Comparison of ENCODE assay signal across 9 mouse cellular contexts in genomic region chr9:111072175-111072574, GRCm38 (mm10). TPM values are rescaled to one million over a fixed set of nuclear protein-coding genes. Genes with fewer than 3 reads are reported as not detected.
DNase-seq lines count a peak whose midpoint lies in the region; ATAC-seq and TF ChIP-seq lines count a peak whose summit lies in the region.
"Had no signal": no experiment of that assay in that cellular context is flagged by ENCODE, and none has a peak within 500 bp of the region (broad histone marks: within the 10 kb centered on the region; RNA-seq: fewer than 3 reads in every experiment).

No protein-coding gene starts in this region.

- peak; percentile 16 for DNase-seq in hindbrain, embryonic 10.5 days (ENCODE audit: low spot score)
- no peak for DNase-seq in CH12.LX (ENCODE audit: extremely low read depth)
- DNase-seq in adrenal gland, postnatal 14 days = peak; percentile 65
- DNase-seq in kidney, adult 8-10 months = peak; percentile 33 to 68
- no peak for DNase-seq in urinary bladder, postnatal 10 days (ENCODE audit: low spot score)
- no peak for DNase-seq in MN1 (ENCODE audit: low spot score)

- TF ChIP-seq POLR2A in CH12.LX (IDR thresholded peaks at IDR 0.05; ENCODE audit: low read depth, low read length) = no peak

- H3K4me2 ChIP-seq in hindbrain, embryonic 12.5 days (replicated peaks) = no peak overlapping the region
- H3K4me2 ChIP-seq in CH12.LX (ENCODE audit: insufficient read depth, low read depth, poor library complexity, severe bottlenecking) = 0 out of 2 replicates have a peak overlapping the region, but pooled peaks have one; percentile 30

- no peak overlapping the region for H3K9ac ChIP-seq in hindbrain, embryonic 12.5 days
- H3K9ac ChIP-seq in CH12.LX (ENCODE audit: insufficient read depth, low read depth) = no peak overlapping the region

- peak; percentile 88 for TF ChIP-seq RAD21 in CH12.LX (IDR thresholded peaks at IDR 0.05; ENCODE audit: low read depth, low read length)

- TF ChIP-seq CTCF in CH12.LX (conservative IDR thresholded peaks at IDR 0.05 in 1 of 2, IDR thresholded peaks at IDR 0.05 in 1 of 2; ENCODE audit: low read depth in 2 of 2, low read length in 2 of 2) = peak; percentile 17 to 94; a peak in 2 of 4 replicates

- H3K27me3 ChIP-seq in hindbrain, embryonic 10.5 days (ENCODE audit: insufficient read depth, poor library complexity, severe bottlenecking) = no peaks in the 10 kb centered on the region
- no peaks in the 10 kb centered on the region for H3K27me3 ChIP-seq in hindbrain, embryonic 12.5 days
- H3K27me3 ChIP-seq in CH12.LX (replicated peaks) = no peaks in the 10 kb centered on the region

- in situ Hi-C loops in CH12.LX (cut with MboI; ENCODE audit: low pct_ligation_motif_present, low pct_unique_long_range_greater_than_20kb, low sequenced_read_pairs) = no loop called here

- dilution Hi-C loops in CH12.LX (cut with MboI; ENCODE audit: extremely low pct_ligation_motif_present, extremely low pct_unique_long_range_greater_than_20kb, low sequenced_read_pairs) = no loop called here

- 66% methylated on average over 7 of the region's 7 CpGs for WGBS in hindbrain, embryonic 10.5 days
- 68% methylated on average over 7 of the region's 7 CpGs for WGBS in hindbrain, embryonic 12.5 days

- no peak overlapping the region for H3K4me3 ChIP-seq in hindbrain, embryonic 10.5 days
- no peak overlapping the region for H3K4me3 ChIP-seq in hindbrain, embryonic 12.5 days
- H3K4me3 ChIP-seq in CH12.LX (replicated peaks in 1 of 3; ENCODE audit: low read depth in 2 of 3, low read length in 2 of 3, poor library complexity in 1 of 3) = no peak overlapping the region

- no peak for TF ChIP-seq EP300 in CH12.LX (IDR thresholded peaks at IDR 0.05; ENCODE audit: low read length)

- no peaks in the 10 kb centered on the region for H3K36me3 ChIP-seq in hindbrain, embryonic 10.5 days
- no peaks in the 10 kb centered on the region for H3K36me3 ChIP-seq in hindbrain, embryonic 12.5 days
- no peaks in the 10 kb centered on the region for H3K36me3 ChIP-seq in CH12.LX (replicated peaks in 1 of 2; ENCODE audit: control insufficient read depth in 1 of 2, insufficient read depth in 1 of 2, low read length in 1 of 2)

- no peak for ATAC-seq in hindbrain, embryonic 12.5 days (ENCODE audit: low FRiP score)
- peak; percentile 26; the same call in 1 of the 2 replicates for ATAC-seq in megakaryocyte, adult 5-6 weeks (ENCODE audit: poor library complexity, severe bottlenecking)

- H3K27ac ChIP-seq in hindbrain, embryonic 10.5 days = no peak overlapping the region
- no peak overlapping the region for H3K27ac ChIP-seq in hindbrain, embryonic 12.5 days
- H3K27ac ChIP-seq in CH12.LX (ENCODE audit: insufficient read depth, low read depth) = no peak overlapping the region

- H3K79me2 ChIP-seq in CH12.LX (replicated peaks; ENCODE audit: control insufficient read depth, extremely low read depth, insufficient read depth, poor library complexity, severe bottlenecking) = no peaks in the 10 kb centered on the region

- H3K9me3 ChIP-seq in hindbrain, embryonic 10.5 days = peaks cover 6% of the 10 kb centered on the region; the same call in 1 of the 2 replicates
- peaks cover 8% of the 10 kb centered on the region for H3K9me3 ChIP-seq in hindbrain, embryonic 12.5 days (replicated peaks)
- peaks cover 12% of the 10 kb centered on the region for H3K9me3 ChIP-seq in CH12.LX (replicated peaks; ENCODE audit: low read length)

- H3K4me1 ChIP-seq in hindbrain, embryonic 10.5 days (replicated peaks) = 0 out of 2 replicates have a peak, but pooled peaks cover 6% of the 10 kb centered on the region
- H3K4me1 ChIP-seq in hindbrain, embryonic 12.5 days = peaks cover 3% of the 10 kb centered on the region; the same call in 1 of the 2 replicates
- H3K4me1 ChIP-seq in CH12.LX (ENCODE audit: control insufficient read depth in 1 of 2, insufficient read depth in 2 of 2) = peaks cover 0 to 13% of the 10 kb centered on the region in 2 experiments; a peak in 2 of 4 replicates

TF ChIP-seq in CH12.LX, 34 proteins besides CTCF, POLR2A, EP300 and RAD21:
- TF ChIP-seq ZC3H11A (IDR thresholded peaks at IDR 0.05; ENCODE audit: low read depth, low read length) = peak; percentile 84
- no peak for TF ChIP-seq UBTF (IDR thresholded peaks at IDR 0.05; ENCODE audit: low read depth, low read length)
- no peak for TF ChIP-seq SIN3A (IDR thresholded peaks at IDR 0.05; ENCODE audit: low read length)
- no peak for TF ChIP-seq BHLHE40 (IDR thresholded peaks at IDR 0.05; ENCODE audit: low read depth, low read length)
- no peak for TF ChIP-seq RCOR1 (conservative IDR thresholded peaks at IDR 0.05; ENCODE audit: low read depth, low read length)
- 0 out of 2 replicates have a peak, but pooled peaks have one; percentile 22 for TF ChIP-seq MEF2A (IDR thresholded peaks at IDR 0.05; ENCODE audit: borderline replicate concordance, low read depth, low read length)
- TF ChIP-seq ZMIZ1 (IDR thresholded peaks at IDR 0.05; ENCODE audit: low read depth, low read length) = no peak
- TF ChIP-seq E2F4 (IDR thresholded peaks at IDR 0.05; ENCODE audit: insufficient replicate concordance, low read depth, low read length) = no peak
- TF ChIP-seq CHD2 (IDR thresholded peaks at IDR 0.05; ENCODE audit: low read length) = no peak
- no peak for TF ChIP-seq MYC (IDR thresholded peaks at IDR 0.05; ENCODE audit: low read depth, low read length)
- TF ChIP-seq NRF1 (IDR thresholded peaks at IDR 0.05; ENCODE audit: low read depth, low read length) = no peak
- TF ChIP-seq POLR2AphosphoS2 (IDR thresholded peaks at IDR 0.05; ENCODE audit: low read depth, low read length) = no peak
- peak; percentile 13; the same call in 1 of the 2 replicates for TF ChIP-seq ELF1 (IDR thresholded peaks at IDR 0.05; ENCODE audit: low read depth, low read length)
- no peak for TF ChIP-seq KAT2A (IDR thresholded peaks at IDR 0.05; ENCODE audit: insufficient replicate concordance, low read length)
- TF ChIP-seq TBP (conservative IDR thresholded peaks at IDR 0.05; ENCODE audit: low read depth, low read length) = no peak
- TF ChIP-seq SMC3 (IDR thresholded peaks at IDR 0.05; ENCODE audit: low read depth, low read length) = peak; percentile 95
- no peak for TF ChIP-seq IRF4 (IDR thresholded peaks at IDR 0.05; ENCODE audit: low read depth, low read length)
- no peak for TF ChIP-seq MAFK (IDR thresholded peaks at IDR 0.05; ENCODE audit: insufficient replicate concordance, low read length)
- no peak for TF ChIP-seq HCFC1 (IDR thresholded peaks at IDR 0.05; ENCODE audit: low read depth, low read length)
- no peak for TF ChIP-seq USF2 (conservative IDR thresholded peaks at IDR 0.05; ENCODE audit: low read depth, low read length)
- TF ChIP-seq NELFE (IDR thresholded peaks at IDR 0.05; ENCODE audit: low read depth, low read length) = peak; percentile 22; the same call in 1 of the 2 replicates
- no peak for TF ChIP-seq ZKSCAN1 (IDR thresholded peaks at IDR 0.05; ENCODE audit: borderline replicate concordance, low read depth, low read length)
- TF ChIP-seq MAX (IDR thresholded peaks at IDR 0.05; ENCODE audit: low read length) = no peak

RNA-seq across cellular contexts. Expression of gene Ccrl2, which starts 14.9 kb away (rescaled TPM):
- 0.70 and 0.76 TPM in 2 replicates for polyA plus RNA-seq in hindbrain, embryonic 10.5 days (2016; fragmentation: Nextera tagmentation; extraction: Ambion mirVana)
- polyA plus RNA-seq in hindbrain, embryonic 12.5 days (2016; fragmentation: Nextera tagmentation; extraction: Ambion mirVana) = 0.97 and 1.4 TPM in 2 replicates
- total RNA-seq in CH12.LX (2012; rRNA removed) (5.2 and 13.0 TPM in 2 replicates), CH12.LX (2014; rRNA removed) (7.9 and 9.0 TPM in 2 replicates)
- 4.0 and 5.3 TPM in 2 replicates for polyA plus RNA-seq in CH12.LX (2012; ENCODE audit: insufficient read length, low read depth)
- 5.5 and 8.9 TPM in 2 replicates for total RNA-seq in adrenal gland, postnatal 14 days (2021)
- total RNA-seq in megakaryocyte, adult 5-6 weeks (2015) = 3.7 and 8.9 TPM in 2 replicates
- 4.3 and 11.1 TPM in 2 replicates for total RNA-seq in megakaryocyte, adult 5-6 weeks (2017)

RNA-seq across cellular contexts. Expression of gene Lrrfip2, which starts 45.2 kb away (rescaled TPM):
- 40.0 and 41.5 TPM in 2 replicates for polyA plus RNA-seq in hindbrain, embryonic 10.5 days (2016; fragmentation: Nextera tagmentation; extraction: Ambion mirVana)
- 50.5 and 53.7 TPM in 2 replicates for polyA plus RNA-seq in hindbrain, embryonic 12.5 days (2016; fragmentation: Nextera tagmentation; extraction: Ambion mirVana)
- total RNA-seq in CH12.LX (2012; rRNA removed) (22.4 and 25.2 TPM in 2 replicates), CH12.LX (2014; rRNA removed) (16.6 and 22.9 TPM in 2 replicates)
- polyA plus RNA-seq in CH12.LX (2012; ENCODE audit: insufficient read length, low read depth) = 30.9 and 38.7 TPM in 2 replicates
- total RNA-seq in adrenal gland, postnatal 14 days (2021) = 48.5 and 54.5 TPM in 2 replicates
- 77.9 and 85.2 TPM in 2 replicates for total RNA-seq in megakaryocyte, adult 5-6 weeks (2015)
- 137 and 138 TPM in 2 replicates for total RNA-seq in megakaryocyte, adult 5-6 weeks (2017)

RNA-seq across cellular contexts. Expression of gene Ltf, which starts 53.1 kb away (rescaled TPM):
- polyA plus RNA-seq in hindbrain, embryonic 10.5 days (2016; fragmentation: Nextera tagmentation; extraction: Ambion mirVana) = 0.27 TPM in 1 of 2 replicates, not detected in the other
- 1.8 and 2.4 TPM in 2 replicates for polyA plus RNA-seq in hindbrain, embryonic 12.5 days (2016; fragmentation: Nextera tagmentation; extraction: Ambion mirVana)
- total RNA-seq in CH12.LX (2012; rRNA removed) (0.04 TPM in 1 of 2 replicates, not detected in the other), CH12.LX (2014; rRNA removed) (0.08 and 0.31 TPM in 2 replicates)
- 0.50 TPM in 1 of 2 replicates, not detected in the other for polyA plus RNA-seq in CH12.LX (2012; ENCODE audit: insufficient read length, low read depth)
- total RNA-seq in adrenal gland, postnatal 14 days (2021) = 2.6 and 7.3 TPM in 2 replicates
- total RNA-seq in megakaryocyte, adult 5-6 weeks (2015) = 1,347 and 1,763 TPM in 2 replicates
- total RNA-seq in megakaryocyte, adult 5-6 weeks (2017) = 1,568 and 2,380 TPM in 2 replicates
- total RNA-seq: layer of hippocampus, adult 18-20 months had no signal

Comparison
In these comparisons a context has a peak if more than half of its experiments do, and no peak if none do; other contexts are left out.
1. DNase-seq: peak in hindbrain, embryonic 10.5 days (single experiment), adrenal gland, postnatal 14 days (single experiment) and kidney, adult 8-10 months (2 of 2); none in CH12.LX (single experiment), urinary bladder, postnatal 10 days (single experiment) and MN1 (single experiment).
2. RNA of gene Ltf, which starts 53.1 kb away (total RNA-seq): 1,347 to 2,380 TPM in megakaryocyte, adult 5-6 weeks; 2.6 to 7.3 TPM in adrenal gland, postnatal 14 days and 0.04 to 0.31 TPM in CH12.LX; every median in the first group is over 100 times any median in the second.